ENCODE assay signal across 10 mouse cellular contexts in genomic region chr1:189022925-189023700, GRCm38 (mm10). TPM values are rescaled to one million over a fixed set of nuclear protein-coding genes. Genes with fewer than 3 reads are reported as not detected.
DNase-seq lines count a peak whose midpoint lies in the region; ATAC-seq and TF ChIP-seq lines count a peak whose summit lies in the region.
"Had no signal": no experiment of that assay in that cellular context is flagged by ENCODE, and none has a peak within 500 bp of the region (broad histone marks: within the 10 kb centered on the region; RNA-seq: fewer than 3 reads in every experiment).

No protein-coding gene starts in this region.

- H3K9ac ChIP-seq in intestine, embryonic 14.5 days (ENCODE audit: low read length), result no peak overlapping the region
- no peak overlapping the region for H3K9ac ChIP-seq in intestine, embryonic 15.5 days
- H3K9ac ChIP-seq: hindbrain, embryonic 15.5 days had no signal

- WGBS in intestine, embryonic 14.5 days, result 47% methylated on average over 7 of the region's 7 CpGs
- WGBS in intestine, embryonic 15.5 days, result 48% methylated on average over 7 of the region's 7 CpGs

- no peak overlapping the region for H3K4me2 ChIP-seq in intestine, embryonic 14.5 days (ENCODE audit: low read length)
- H3K4me2 ChIP-seq in intestine, embryonic 15.5 days (replicated peaks), result no peak overlapping the region
- H3K4me2 ChIP-seq: hindbrain, embryonic 15.5 days had no signal

- no peaks in the 10 kb centered on the region for H3K4me1 ChIP-seq in intestine, embryonic 14.5 days (replicated peaks; ENCODE audit: control insufficient read depth, insufficient read depth, low read length)
- H3K4me1 ChIP-seq in intestine, embryonic 15.5 days (replicated peaks), result no peaks in the 10 kb centered on the region
- no peaks in the 10 kb centered on the region for H3K4me1 ChIP-seq in G1E (ENCODE audit: insufficient read depth, low read depth, low read length)
- H3K4me1 ChIP-seq: hindbrain, embryonic 15.5 days had no signal

- no peak overlapping the region for H3K4me3 ChIP-seq in intestine, embryonic 14.5 days (ENCODE audit: low read depth, low read length)
- no peak overlapping the region for H3K4me3 ChIP-seq in intestine, embryonic 15.5 days (replicated peaks)
- no peak overlapping the region for H3K4me3 ChIP-seq in G1E (ENCODE audit: low read depth, low read length)
- H3K4me3 ChIP-seq: hindbrain, embryonic 15.5 days had no signal

- no peaks in the 10 kb centered on the region for H3K9me3 ChIP-seq in intestine, embryonic 14.5 days (ENCODE audit: control insufficient read depth, low read length)
- no peaks in the 10 kb centered on the region for H3K9me3 ChIP-seq in intestine, embryonic 15.5 days
- no peaks in the 10 kb centered on the region for H3K9me3 ChIP-seq in G1E (replicated peaks)
- H3K9me3 ChIP-seq: hindbrain, embryonic 15.5 days had no signal

- TF ChIP-seq CTCF in G1E (IDR thresholded peaks at IDR 0.05; ENCODE audit: low read depth, low read length), result no peak

- H3K27me3 ChIP-seq in intestine, embryonic 14.5 days (replicated peaks; ENCODE audit: control insufficient read depth, insufficient read depth, low read length), result no peaks in the 10 kb centered on the region
- H3K27me3 ChIP-seq in intestine, embryonic 15.5 days (replicated peaks), result no peaks in the 10 kb centered on the region
- H3K27me3 ChIP-seq in G1E (ENCODE audit: insufficient read depth, low read length), result no peaks in the 10 kb centered on the region
- H3K27me3 ChIP-seq: hindbrain, embryonic 15.5 days had no signal

- H3K27ac ChIP-seq in intestine, embryonic 14.5 days (ENCODE audit: low read depth), result no peak overlapping the region
- H3K27ac ChIP-seq in intestine, embryonic 15.5 days, result no peak overlapping the region
- H3K27ac ChIP-seq: hindbrain, embryonic 15.5 days had no signal

- peak; percentile 56 for DNase-seq in intestine, embryonic 14.5 days (ENCODE audit: low spot score)
- DNase-seq in 416B (ENCODE audit: low read depth) (peak; percentile 51), G1E (ENCODE audit: low spot score) (no peak)
- DNase-seq in left cerebral cortex, adult 8-10 months (ENCODE audit: low spot score in 2 of 2), result no peak
- no peak for DNase-seq in thymus, postnatal 14 days
- no peak for DNase-seq in left cerebral cortex, adult 11 months (ENCODE audit: low spot score)
- DNase-seq: thymus, postnatal 36 days had no signal

- no peaks in the 10 kb centered on the region for H3K36me3 ChIP-seq in intestine, embryonic 14.5 days (ENCODE audit: control insufficient read depth, insufficient read depth, low read length)
- no peaks in the 10 kb centered on the region for H3K36me3 ChIP-seq in intestine, embryonic 15.5 days
- no peaks in the 10 kb centered on the region for H3K36me3 ChIP-seq in G1E (replicated peaks)
- H3K36me3 ChIP-seq: hindbrain, embryonic 15.5 days had no signal

- ATAC-seq in intestine, embryonic 14.5 days (replicated peaks; ENCODE audit: low FRiP score, low TSS enrichment, low read depth), result no peak
- ATAC-seq in intestine, embryonic 15.5 days, result no peak
- 0 out of 2 replicates have a peak, but pooled peaks have one; percentile 34 for ATAC-seq in G1E (ENCODE audit: extremely low read depth, insufficient number of reproducible peaks, low FRiP score, poor library complexity, severe bottlenecking)
- ATAC-seq in granulocyte monocyte progenitor cell, adult 5-6 weeks (replicated peaks; ENCODE audit: poor library complexity, severe bottlenecking), result peak; percentile 57

RNA-seq across cellular contexts. Expression of gene Kctd3, which starts 15.5 kb away (rescaled TPM):
- 36.4 and 37.6 TPM in 2 replicates for polyA plus RNA-seq in intestine, embryonic 14.5 days (2014; fragmentation: Nextera tagmentation; extraction: Ambion mirVana)
- 25.7 and 25.9 TPM in 2 replicates for polyA plus RNA-seq in intestine, embryonic 15.5 days (2015; fragmentation: Nextera tagmentation; extraction: Ambion mirVana)
- total RNA-seq in G1E (2014; fragmentation: Nextera tagmentation) (23.9 and 25.4 TPM in 2 replicates), G1E (2017) (15.9 and 16.3 TPM in 2 replicates)
- 42.9 and 45.4 TPM in 2 replicates for polyA plus RNA-seq in G1E (2012)
- total RNA-seq in granulocyte monocyte progenitor cell, adult 5-6 weeks (2014; fragmentation: Nextera tagmentation), result 10.5 and 19.1 TPM in 2 replicates
- 17.5 and 21.8 TPM in 2 replicates for total RNA-seq in granulocyte monocyte progenitor cell, adult 5-6 weeks (2017)
- 10 to 100 TPM; 72.1 to 93.0 (median 81.4) TPM for total RNA-seq in left cerebral cortex, adult 8-10 months (2022)

Comparison
In these comparisons a context has a peak if more than half of its experiments do, and no peak if none do; other contexts are left out.
1. ATAC-seq: peak in G1E (single experiment) and granulocyte monocyte progenitor cell, adult 5-6 weeks (single experiment); none in intestine, embryonic 14.5 days (single experiment) and intestine, embryonic 15.5 days (single experiment).
2. DNase-seq: peak in intestine, embryonic 14.5 days (single experiment) and 416B (single experiment); none in G1E (single experiment), left cerebral cortex, adult 8-10 months (0 of 2), thymus, postnatal 14 days (single experiment) and left cerebral cortex, adult 11 months (single experiment).